Mouse (Mus musculus): ENCODE results near the gene Vmp1.

DNA sequence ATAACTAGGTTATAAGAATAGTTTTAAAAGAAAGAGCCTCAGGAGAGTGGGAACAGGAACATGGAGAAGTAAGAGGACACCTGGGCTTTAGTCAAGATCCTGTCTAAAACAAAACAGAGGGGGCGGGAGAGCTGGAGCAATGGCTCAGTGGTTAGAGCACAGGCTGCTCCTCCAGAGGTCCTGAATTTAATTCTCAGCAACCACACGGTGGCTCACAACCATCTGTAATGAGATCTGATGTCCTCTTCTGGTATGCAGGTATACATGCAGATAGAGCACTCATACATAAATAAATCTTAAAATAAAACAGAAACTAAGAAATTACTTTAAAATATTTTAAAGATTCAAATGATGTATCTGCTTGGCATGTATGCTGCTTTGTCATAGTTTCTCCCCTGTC lies 111.0 kb downstream of the Vmp1 start:
- TF ChIP-seq CTCF (IDR thresholded peaks at IDR 0.05; ENCODE audit: control insufficient read depth, insufficient read depth, insufficient read length) = no peak
- no peak for TF ChIP-seq MAX (IDR thresholded peaks at IDR 0.05)
- TF ChIP-seq CEBPB (IDR thresholded peaks at IDR 0.05; ENCODE audit: low read depth) = no peak

Data from C2C12 (cell line).